Mouse (Mus musculus) lung, postnatal 14 days (tissue): ENCODE data around the gene Snx5.
A peak's percentile ranks its signal among the peaks of the same experiment; 100 is the strongest.

Experiments used
- DNase-seq: peaks from one replicate; pipeline ENCODE4 v3.0.0; 2021

Snx5 gene

DNA sequence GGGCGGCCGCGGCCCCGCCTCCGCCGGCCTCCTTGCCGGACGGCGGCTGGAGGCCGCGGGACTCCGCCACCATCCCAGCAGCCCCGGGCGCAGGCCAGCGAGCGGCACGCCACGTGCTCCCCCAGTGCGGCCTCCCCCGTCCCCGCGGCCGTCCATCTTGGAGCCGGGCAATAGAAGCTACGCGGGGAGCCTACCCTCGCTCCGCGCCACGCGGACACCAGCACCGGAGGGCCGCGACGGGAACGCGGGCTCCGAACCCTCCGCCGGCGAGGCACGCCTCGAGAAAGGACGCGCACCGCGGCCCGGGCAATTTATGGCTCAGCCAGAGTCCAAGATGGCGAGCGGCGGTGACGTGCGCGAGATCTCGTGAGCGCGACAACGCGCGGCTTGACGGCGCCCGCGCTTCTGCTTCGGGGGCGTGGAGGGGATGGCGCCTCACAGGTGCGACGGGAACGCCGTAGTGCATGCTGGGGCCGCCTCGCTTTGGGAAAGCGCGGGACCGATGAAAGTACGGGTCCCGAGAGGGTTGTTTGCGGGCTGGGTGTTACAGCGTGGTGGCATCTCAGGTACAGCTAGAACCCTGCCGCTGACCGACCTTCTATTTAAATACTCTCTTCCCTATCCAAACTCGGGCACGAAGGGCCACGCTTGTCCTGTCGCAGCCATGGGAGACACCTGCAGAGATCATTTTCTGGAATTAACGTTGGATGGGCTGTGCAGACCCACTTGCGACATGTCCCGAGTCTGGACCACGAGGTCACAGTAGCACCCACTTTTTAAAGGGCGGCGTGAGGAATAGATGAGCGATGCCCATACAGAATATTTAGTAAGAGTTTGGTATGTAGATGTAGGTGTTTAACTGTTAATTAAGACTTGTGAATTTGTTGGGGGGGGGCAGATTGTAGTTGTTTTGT, at the start of gene Snx5, which contains the start of gene Mgme1:
Gene Snx5 (minus strand): TSS at position 400 of the 914 bp plus-strand sequence.
Gene Mgme1 (plus strand): TSS at position 157 of the 914 bp plus-strand sequence.
- DNase-seq: peak; percentile 91

DNA sequence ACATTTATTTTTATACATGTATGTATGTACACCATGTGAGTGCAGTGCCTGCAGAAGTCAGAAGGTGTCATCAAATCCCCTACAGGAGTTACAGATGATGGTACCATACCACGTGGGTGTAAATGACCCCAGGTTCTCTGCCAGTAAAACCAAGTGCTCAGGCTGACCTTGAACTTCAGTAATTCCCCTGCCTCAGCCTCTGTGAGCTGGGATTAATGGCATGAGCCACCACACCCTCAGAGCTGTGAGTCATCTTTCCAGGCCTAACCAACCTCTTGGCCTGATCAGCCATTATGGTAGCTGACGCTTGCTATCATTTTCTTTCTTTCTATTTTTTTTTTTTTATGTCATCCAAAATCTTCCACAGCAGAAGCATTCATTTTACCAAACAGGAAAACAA, 40.7 kb upstream of the Snx5 start:
- DNase-seq: no peak

DNA sequence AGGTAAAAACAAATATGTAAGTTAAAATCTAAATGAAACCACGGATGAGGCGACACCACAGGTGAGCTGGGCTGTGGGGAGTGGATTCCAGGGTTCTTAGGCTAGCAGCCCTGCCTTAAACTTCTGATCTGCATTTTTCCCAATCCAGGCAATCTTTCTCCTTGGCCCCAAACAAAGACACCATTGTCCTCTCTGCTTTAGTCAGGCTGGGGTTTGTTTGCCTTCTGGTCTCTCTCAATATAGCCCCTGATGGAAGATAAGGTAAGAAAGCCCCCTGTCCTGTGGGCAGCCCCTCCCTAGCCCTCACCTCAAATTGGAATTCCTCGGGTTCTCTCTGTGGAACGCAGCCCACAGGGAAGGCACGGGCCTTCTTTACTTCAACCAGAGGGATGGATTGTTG, 39.6 kb upstream of the Snx5 start:
- DNase-seq: no peak

DNA sequence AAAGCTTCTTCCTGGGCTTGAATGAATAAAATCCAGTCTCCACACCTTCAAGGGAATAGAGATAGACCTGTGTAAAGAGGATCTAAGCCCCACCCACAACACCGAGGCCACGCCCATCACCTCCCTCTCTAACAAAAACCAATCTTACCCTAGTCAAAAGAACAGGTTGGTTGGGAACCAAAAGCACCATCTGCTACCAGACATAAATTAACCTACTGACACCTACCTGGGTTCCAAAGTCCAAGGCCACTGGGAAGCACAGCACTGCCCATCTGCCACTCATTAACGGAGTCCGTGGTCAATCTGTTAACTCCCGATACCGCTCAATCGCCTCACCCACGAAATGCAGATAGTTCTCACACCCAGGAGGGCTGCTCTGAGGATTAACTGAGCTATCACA, 37.9 kb upstream of the Snx5 start:
- DNase-seq: no peak

DNA sequence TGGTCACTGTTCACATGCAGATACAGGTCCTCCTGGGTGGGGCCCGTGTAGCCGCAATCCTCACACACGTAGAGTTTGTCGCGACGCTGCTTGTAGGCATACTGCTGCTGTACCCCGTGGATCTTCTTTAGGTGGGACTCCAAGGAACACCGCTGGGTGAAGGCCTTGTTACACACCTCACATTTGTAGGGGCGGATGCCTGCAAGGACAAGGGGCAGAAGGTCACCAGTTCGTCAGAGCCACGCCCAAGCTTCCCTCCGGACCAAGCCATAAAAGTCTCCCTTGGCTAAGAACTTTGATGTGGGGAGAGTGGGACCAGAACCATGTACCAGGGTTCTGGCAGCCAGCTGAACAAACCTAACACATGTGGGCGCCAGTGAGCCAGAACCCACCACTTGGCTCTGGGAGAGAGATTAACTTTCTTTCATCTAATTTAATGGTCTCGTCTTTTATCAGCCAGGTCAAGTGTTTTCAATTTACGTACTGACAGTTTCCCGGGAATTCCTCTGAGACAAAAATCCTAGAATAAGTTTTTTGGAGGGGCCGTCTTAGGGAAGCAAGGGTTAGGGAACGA, 35.1 kb upstream of the Snx5 start:
- no peak for DNase-seq

DNA sequence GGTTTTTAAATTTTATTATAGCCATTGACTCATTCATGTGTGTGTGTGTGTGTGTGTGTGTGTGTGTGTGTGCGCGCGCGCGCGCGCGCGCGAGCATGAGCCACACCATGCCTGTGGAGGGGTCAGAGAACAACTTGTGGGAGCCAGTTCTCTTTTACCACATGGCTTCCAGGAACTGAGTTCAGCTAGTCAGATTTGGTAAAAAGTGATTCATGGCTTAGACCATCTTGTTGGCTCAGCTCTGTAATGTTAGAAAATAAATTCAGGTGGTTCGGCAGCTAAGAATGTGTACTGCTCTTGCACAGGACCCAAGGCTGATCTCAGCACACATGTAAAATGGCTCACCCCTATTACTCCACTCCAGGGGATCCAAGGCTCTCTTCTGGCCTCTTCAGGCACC, 30.4 kb upstream of the Snx5 start:
- DNase-seq: no peak

DNA sequence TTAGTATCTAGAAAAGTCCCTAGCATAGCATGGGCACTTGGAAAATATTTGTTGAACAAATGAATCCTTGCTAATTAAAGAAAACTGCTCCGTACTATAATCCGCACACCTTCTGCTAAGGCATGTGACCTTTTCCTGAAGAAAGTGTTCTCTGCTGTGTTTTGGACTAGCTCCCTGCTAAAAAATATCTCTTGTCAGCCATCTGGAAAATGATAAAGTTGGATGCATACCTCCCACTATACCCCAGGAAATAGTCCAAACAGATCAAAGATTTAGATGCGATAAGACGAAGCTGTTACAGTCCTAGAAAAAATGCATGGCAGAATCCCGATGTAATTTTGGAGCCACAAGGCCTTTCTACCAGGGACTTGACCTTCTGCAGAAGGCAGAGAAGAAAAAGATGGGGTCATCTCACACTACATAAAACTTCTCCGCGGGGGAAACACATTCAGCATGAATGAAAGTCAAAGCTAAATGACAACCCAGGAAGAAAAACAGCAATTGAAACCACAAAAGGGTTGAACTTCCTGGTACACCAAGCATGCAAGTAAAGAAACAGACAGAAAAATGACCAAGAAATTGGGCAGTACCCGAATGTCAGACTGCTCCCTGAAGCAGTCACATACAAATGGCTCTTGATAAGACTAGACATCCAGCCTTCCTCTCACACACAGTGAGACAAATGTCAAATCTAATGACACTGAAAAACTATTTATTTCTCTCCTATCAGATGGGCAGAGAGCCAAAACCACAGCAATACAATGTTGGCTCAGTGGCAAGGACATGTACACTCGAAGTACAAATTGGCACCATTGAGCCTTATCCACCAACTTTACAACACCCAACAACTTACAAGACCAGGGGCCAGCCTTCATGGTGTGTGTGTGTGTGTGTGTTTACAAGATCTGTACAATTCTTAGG, 29.3 kb upstream of the Snx5 start:
- peak; percentile 28 for DNase-seq

DNA sequence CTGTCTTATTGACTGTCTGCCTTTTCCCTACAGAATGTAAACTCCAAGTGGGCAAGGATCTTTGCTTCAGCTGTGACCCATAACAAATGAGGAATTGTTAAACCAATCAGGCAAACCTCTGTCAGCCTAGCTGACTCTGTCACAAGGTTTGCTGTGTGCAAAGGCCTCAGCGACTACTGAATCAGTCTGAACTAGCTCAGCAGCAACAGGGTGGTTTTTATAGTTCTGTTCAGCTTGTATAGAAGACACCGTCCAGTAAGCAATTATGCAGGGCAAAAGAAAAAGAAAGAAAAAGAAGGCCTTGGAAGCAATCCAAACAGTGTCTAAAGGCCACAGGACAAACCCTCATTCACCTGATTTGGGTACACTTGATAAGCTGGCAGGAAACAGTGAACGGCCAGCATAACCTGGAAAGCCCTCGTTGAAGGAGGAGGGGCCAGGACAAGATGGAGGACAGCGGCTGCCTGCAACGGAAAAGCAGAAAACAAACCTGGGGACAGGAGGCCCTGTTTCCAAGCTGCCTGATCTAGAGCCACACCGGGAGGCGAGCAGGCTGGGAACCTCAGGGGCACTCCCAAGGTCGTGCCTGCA, 24.5 kb upstream of the Snx5 start:
- no peak for DNase-seq

DNA sequence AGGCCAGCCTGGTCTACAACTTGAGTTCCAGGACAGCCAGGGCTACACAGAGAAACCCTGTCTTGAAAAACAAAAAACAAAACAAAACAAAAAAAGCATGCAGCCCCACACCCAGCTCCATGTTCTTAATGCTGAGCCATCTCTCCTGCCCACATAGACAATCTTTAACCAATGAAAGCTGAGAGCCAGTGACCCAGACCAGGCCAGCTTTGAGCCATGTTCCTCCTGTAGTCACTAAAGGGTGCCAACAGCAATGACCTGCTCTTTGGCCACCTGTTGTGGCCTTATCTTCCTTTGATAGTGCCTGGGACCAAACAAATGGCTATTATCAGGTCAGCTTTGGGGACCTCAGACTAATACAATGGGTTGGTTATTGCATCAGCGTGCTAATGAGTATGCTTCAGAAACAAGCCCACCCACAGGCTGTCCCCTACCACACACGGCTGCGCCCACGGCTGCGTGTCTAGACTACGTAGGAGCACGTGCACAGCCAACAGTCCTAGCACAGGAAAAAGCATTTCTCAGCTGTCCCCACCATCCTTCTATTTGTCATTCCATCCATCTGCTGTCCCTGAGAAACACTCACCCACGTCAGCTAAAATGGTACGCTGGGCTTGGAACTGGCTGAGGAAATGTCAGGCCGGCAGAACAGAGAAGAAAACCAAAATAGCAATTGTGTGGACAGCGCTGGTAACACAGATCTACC, 21.0 kb upstream of the Snx5 start:
- no peak for DNase-seq

DNA sequence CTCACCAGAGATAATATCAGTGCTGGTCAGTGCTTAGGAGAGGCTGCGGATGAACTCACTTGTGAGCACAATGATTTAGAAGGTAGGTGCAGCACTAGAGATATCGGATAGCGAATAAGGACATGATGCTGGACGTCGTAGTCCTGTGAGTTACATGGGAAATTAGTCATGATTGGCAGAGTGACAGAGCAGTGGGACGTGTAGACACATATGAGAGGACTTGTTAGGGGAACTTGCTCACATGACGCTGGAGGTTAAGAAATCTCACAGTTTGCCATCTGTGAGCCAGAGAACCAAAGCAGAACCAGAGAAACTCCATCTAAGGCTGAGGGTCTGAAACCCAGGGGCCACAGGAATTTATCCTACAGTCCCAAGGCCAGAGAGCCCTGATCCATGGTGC, 19.6 kb upstream of the Snx5 start:
- no peak for DNase-seq

DNA sequence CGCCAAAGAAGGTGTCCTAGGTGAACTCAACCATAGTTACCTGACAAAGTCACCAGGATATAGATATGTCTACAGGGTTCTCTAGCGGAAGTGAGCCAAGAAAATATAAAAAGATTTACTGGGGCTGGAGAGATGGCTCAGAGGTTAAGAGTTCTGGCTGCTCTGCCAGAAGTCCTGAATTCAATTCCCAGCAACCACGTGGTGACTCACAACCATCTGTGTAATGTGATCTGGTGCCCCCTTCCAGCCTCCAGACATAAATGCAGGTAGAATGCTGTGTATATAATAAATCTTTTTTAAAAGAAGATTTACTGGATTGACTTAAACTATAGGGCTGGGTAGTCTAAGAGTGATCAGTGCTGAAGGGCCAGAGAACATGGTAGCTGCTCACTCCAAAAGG, 10.7 kb upstream of the Snx5 start:
- DNase-seq: no peak

DNA sequence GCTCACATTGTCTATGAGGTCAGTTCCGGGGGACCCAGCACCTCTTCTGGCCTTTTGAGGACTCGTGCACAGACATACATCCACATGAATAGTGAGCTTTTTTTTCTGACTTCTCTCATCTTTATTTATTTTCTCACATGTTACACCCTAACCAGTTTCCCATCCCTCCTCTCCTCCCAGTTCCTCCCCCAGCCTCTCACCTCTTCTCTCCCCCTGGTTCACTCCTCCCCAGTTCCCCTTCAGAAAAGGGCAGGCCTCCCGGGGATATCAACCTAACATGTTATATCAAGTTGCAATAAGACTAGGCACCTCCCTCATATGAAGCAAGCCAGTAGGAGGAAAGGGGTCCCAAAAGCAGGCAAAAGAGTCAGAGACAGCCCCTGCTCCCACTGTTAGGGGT, 9.9 kb upstream of the Snx5 start:
- no peak for DNase-seq

DNA sequence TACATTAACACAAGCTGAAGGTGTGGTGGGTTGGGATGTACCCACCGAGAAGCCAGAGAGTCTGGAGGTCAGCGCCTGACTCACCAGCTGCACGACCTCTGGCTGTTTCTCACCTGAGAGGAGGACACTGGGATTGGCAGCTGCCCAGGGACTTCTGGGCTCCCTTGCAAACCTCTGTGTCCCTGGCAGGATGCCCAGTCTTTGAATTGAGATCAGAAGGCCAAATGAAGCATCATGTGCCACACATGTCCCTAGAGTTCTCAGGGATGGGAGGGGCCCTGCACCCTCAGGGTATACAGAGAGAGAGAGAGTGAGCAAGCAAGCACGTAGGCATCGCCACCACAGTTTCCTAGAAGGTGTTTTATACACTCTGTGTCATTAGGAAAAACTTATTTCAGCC, 9.0 kb upstream of the Snx5 start:
- DNase-seq: no peak

DNA sequence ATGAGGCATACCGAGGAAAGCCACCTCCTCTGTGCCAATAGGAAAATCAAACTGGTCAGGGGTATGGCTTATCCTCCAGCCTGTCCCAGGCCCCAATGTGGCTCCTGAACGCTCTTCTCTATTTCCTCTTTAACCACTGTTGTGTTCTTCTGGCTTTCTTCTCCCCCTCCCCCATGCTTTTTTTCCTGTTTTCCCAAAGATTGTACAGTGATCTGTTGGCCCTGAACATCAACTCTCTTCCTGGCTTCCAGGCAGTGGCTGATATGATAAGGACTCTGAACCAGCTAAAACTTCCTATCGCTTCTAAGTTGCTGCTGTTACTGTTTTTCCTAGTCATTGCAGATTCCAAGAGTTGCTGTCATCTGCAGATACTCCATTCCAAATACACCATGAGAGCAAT, 6.2 kb upstream of the Snx5 start:
- DNase-seq: no peak

DNA sequence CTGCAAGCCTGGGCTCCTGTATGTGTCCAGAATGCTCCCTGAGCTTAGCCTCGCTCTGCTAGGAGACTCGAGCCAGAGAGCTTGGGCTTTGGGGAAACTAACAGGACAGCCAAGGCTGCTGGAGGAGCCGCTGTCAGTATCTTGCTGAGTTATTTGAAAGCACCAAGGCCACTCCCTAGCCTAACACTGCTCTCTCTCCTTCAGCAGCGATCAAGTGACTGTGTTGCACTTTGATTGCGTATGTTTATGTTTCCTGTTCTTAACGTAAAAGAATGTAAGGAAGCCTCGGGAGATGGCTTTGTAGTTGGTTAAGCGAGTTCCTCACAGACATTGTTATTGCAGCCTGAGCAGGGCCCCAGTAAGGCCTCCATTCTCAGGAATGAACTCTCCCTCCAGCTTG, 4.0 kb upstream of the Snx5 start:
- DNase-seq: no peak

DNA sequence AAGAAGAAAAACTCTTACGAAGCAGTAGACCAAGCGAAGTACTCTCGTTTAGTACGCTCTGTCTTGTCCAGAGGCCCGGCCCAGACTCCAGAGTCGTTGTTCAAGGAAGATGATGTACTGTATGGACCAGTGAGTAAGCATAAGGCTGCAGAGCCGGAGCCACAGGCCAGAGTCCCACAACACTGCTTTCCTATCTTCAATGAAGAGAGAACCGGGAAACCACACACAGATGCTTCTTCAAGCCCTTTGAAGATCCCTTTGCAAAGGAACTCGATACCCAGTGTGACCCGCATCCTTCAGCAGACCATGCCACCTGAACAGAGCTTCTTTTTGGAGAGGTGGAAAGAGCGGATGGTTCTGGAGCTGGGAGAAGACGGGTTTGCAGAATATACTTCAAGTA, 1.4 kb upstream of the Snx5 start:
- no peak for DNase-seq

DNA sequence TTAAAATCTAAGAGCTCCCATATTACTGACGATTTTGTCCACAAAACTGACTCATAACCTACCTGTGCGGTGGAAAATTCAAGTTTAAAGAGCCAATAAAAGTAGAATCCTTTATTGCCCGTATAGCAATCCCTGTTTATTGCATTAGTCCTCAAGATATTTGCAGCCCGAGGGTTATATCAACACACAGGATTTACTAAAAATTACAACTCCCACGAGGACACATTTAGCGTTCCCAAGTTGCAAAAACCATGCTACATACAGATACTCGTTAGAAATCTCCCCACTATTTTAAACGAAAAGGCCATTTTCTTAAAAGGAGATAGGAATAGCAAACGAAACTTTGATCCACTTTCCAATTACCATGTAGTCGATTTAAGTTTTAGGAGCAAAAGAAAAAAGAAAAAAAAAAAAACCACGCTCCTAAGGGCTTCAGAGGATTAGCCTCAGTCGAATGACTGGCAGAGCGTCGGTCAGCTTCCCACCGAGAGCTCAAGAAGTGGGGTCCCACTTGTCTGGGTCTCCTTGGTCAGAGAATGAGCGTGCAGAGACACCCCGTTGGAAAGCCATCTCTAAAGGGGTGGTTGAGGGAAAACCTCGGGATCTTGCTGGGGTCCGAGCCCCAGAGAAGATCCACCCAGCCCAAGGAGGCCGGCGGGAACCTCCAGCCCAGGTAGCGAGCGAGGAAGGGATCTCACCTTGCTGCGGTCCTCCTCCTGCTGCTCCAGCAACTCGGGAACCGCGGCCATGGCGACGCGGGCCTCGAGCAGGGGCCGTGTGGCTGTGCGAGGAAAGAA, 829 bp downstream of the Snx5 start:
- no peak for DNase-seq

DNA sequence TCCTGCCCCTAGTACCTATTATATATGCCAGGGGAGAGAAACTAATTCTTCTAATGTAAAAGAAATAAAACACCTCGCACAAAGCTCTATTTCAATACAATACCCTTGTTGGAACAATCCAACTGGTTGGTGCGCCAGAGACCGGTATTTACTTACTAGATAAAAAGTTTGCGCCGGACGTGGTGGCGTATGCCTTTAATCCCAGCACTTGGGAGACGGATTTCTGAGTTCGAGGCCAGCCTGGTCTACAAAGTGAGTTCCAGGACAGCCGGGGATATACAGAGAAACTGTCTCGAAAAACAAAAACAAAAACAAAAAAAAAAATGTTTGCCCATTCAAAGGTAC, 1.4 kb downstream of the Snx5 start:
- no peak for DNase-seq

DNA sequence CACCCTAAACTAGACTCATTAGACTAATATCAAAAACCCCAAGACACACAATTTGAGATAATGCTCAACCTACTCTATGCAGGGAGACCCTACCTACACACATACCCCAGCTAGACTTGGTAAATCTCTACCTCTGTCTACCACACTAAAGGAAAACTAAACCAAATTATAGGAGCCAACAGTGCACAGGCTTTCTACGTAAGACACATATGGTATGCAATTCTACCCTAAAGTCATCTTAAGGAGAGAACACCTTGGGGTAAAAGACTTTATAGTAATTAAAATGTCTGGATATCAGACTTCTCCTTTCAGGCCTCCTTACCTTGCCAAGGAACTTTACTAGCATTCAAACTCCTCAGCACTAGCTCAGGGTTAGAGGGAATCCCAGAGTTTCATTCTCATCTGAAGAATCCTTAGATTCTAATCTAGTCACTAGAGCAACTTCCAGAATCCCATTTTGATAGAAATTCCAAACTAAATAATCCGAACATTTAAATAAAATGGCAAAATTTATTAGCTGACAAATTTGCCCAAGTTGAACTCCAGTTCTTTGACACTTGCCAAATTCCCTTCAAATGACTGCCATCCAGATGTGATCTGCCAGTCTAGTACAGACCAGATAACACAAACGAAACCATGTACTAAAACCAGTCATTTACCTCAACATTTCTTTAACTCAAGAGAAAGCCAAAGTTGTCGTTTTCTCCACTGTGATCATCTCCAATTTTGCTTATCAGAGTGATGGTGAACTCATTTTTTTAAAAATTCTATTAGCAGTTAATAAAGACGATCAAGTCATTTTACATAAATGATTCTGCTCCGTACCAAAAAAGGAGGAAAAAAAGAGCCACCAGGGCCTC, 2.0 kb downstream of the Snx5 start:
- no peak for DNase-seq

DNA sequence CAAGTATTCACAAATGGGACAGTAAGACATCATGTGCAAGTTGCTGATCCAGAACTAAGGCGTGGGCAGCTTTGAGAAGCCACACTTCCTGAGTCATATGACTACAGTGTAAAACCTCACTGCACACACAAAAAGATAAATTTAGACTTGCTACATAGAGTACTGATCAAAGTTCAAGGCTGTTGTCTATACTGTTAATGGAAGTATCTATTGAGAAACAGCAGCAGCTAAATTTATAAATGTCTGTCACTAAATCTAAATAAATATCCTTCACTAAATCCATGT, 3.0 kb downstream of the Snx5 start:
- no peak for DNase-seq
